Mouse (Mus musculus) neutrophil, adult 59 days (primary cell): Measurements from ENCODE around the gene Ccdc159. TPM values are rescaled to one million over a fixed set of nuclear protein-coding genes. Genes with fewer than 3 reads are reported as not detected.

Experiments used
- total RNA-seq, 2 experiments: library from RNA; stranded (reverse); gene quantifications; 1 replicate in 1 of 2; 2 replicates in 1 of 2; pipeline ENCODE4 v1.2.4; 2023

The Ccdc159 gene
- 1 to 10 TPM; 1.3 TPM for total RNA-seq

GRCm38 (mm10) chr9:21927208-21927753 lies at the start of gene Ccdc159, which contains the start of gene Tmem205:
Ccdc159 (plus strand) TSS chr9:21927471.
Tmem205 (minus strand) TSS chr9:21927556.

GRCm38 (mm10) chr9:21918035-21918592 lies 9.2 kb upstream of the Ccdc159 start, which contains the start of gene Rab3d:
Rab3d (minus strand) TSS chr9:21918192.

GRCm38 (mm10) chr9:21936692-21937570 lies 9.7 kb downstream of the Ccdc159 start, which contains the start of gene Plppr2:
Plppr2 (plus strand) TSS chr9:21937033.

GRCm38 (mm10) chr9:21955570-21956281 lies 28.5 kb downstream of the Ccdc159 start, which contains the start of gene Swsap1:
Swsap1 (plus strand) TSS chr9:21955755.

GRCm38 (mm10) chr9:21963417-21963816 lies 36.1 kb downstream of the Ccdc159 start, which contains the start of gene Epor:
Epor (minus strand) TSS chr9:21963506.

Other genes starting within 250 kb of the Ccdc159 start
- 10 to 100 TPM; 61.6 to 79.5 TPM for gene Ldlr, start 204.0 kb upstream of the Ccdc159 start, total RNA-seq
- gene Spc24, start 167.2 kb upstream of the Ccdc159 start, total RNA-seq = 10 to 100 TPM; 26.1 to 36.9 TPM
- under 1 TPM; 0.36 to 0.60 TPM for gene Kank2, start 128.7 kb upstream of the Ccdc159 start, total RNA-seq
- gene Angptl8, start 92.0 kb upstream of the Ccdc159 start, total RNA-seq = not detected
- 1 to 10 TPM; 1.6 to 2.4 TPM for gene Dock6, start 74.8 kb upstream of the Ccdc159 start, total RNA-seq
- 100 to 1,000 TPM; 172 to 188 TPM for gene Rab3d, start 9.3 kb upstream of the Ccdc159 start, total RNA-seq
- 10 to 100 TPM; 16.9 to 18.5 TPM for gene Tmem205, start 85 bp downstream of the Ccdc159 start, total RNA-seq
- gene Plppr2, start 9.6 kb downstream of the Ccdc159 start, total RNA-seq = 1 to 10 TPM; 1.0 TPM
- 1 to 10 TPM; 3.6 to 5.4 TPM for gene Swsap1, start 28.3 kb downstream of the Ccdc159 start, total RNA-seq
- 1 to 10 TPM; 3.4 to 8.7 TPM for gene Epor, start 36.0 kb downstream of the Ccdc159 start, total RNA-seq
- gene Rgl3, start 62.0 kb downstream of the Ccdc159 start, total RNA-seq = not detected
- not detected for gene Ccdc151, start 75.2 kb downstream of the Ccdc159 start, total RNA-seq
- 10 to 100 TPM; 53.0 to 58.7 TPM for gene Prkcsh, start 75.3 kb downstream of the Ccdc159 start, total RNA-seq
- gene Elavl3, start 124.6 kb downstream of the Ccdc159 start, total RNA-seq = not detected
- not detected for gene Gm49318, start 143.8 kb downstream of the Ccdc159 start, total RNA-seq
- gene Zfp653, start 143.9 kb downstream of the Ccdc159 start, total RNA-seq = 10 to 100 TPM in 1 of 2 experiments, 1 to 10 TPM in 1; 8.4 to 12.0 TPM
- gene Ecsit, start 158.0 kb downstream of the Ccdc159 start, total RNA-seq = 1 to 10 TPM; 7.1 to 8.9 TPM
- not detected for gene Cnn1, start 171.7 kb downstream of the Ccdc159 start, total RNA-seq
- gene Elof1, start 189.7 kb downstream of the Ccdc159 start, total RNA-seq = 10 to 100 TPM; 35.8 to 42.7 TPM
- gene Acp5, start 208.2 kb downstream of the Ccdc159 start, total RNA-seq = 10 to 100 TPM; 17.1 to 26.9 TPM
- 10 to 100 TPM; 14.6 to 16.6 TPM for gene Pigyl, start 229.4 kb downstream of the Ccdc159 start, total RNA-seq